Comparison of ENCODE assay signal across 15 mouse cellular contexts in genomic region chr5:52351561-52351960, GRCm38 (mm10). TPM values are rescaled to one million over a fixed set of nuclear protein-coding genes. Genes with fewer than 3 reads are reported as not detected.
"Had no signal": no experiment of that assay in that cellular context is flagged by ENCODE, and none has a peak within 500 bp of the region (broad histone marks: within the 10 kb centered on the region; RNA-seq: fewer than 3 reads in every experiment).

No protein-coding gene starts in this region.

- ATAC-seq: liver, embryonic 12.5 days; midbrain, embryonic 16.5 days had no signal

- H3K4me3 ChIP-seq: layer of hippocampus, adult 2 months; limb, embryonic 10.5 days; limb, embryonic 13.5 days; liver, embryonic 12.5 days; liver, embryonic 15.5 days; midbrain, embryonic 12.5 days had no signal

- H3K4me2 ChIP-seq: limb, embryonic 13.5 days; liver, embryonic 12.5 days; liver, embryonic 15.5 days; midbrain, embryonic 12.5 days had no signal

- H3K9ac ChIP-seq: limb, embryonic 13.5 days; liver, embryonic 12.5 days; liver, embryonic 15.5 days; midbrain, embryonic 12.5 days had no signal

- H3K9me3 ChIP-seq: limb, embryonic 10.5 days; limb, embryonic 13.5 days; liver, embryonic 12.5 days; liver, embryonic 15.5 days; midbrain, embryonic 12.5 days had no signal

- H3K36me3 ChIP-seq: limb, embryonic 10.5 days; limb, embryonic 13.5 days; liver, embryonic 12.5 days; liver, embryonic 15.5 days; midbrain, embryonic 12.5 days had no signal

- H3K4me1 ChIP-seq: limb, embryonic 10.5 days; liver, embryonic 12.5 days; midbrain, embryonic 12.5 days had no signal

- DNase-seq: kidney, postnatal 25 days; layer of hippocampus, adult 9-11 months; liver; lung, adult 2 months; lung, postnatal 4 days; thymus, adult 18-20 months; thymus, postnatal 36 days had no signal

- H3K27ac ChIP-seq: kidney, postnatal 0 days; layer of hippocampus, adult 2 months; limb, embryonic 10.5 days; limb, embryonic 13.5 days; liver, embryonic 12.5 days; liver, embryonic 15.5 days; midbrain, embryonic 12.5 days had no signal

- H3K27me3 ChIP-seq: liver, embryonic 12.5 days; liver, embryonic 15.5 days; midbrain, embryonic 12.5 days had no signal

RNA-seq across cellular contexts. Expression of gene Sod3, which starts 12.0 kb away (rescaled TPM):
- polyA plus RNA-seq: limb, embryonic 10.5 days had no signal
